Mouse (Mus musculus) lung, embryonic 16.5 days (tissue): Measurements from ENCODE around the gene Ocel1. TPM values are rescaled to one million over a fixed set of nuclear protein-coding genes. Genes with fewer than 3 reads are reported as not detected.

Experiments
- ATAC-seq: fragments of 200-750 bp; cut with Nextera tagmentation; 2 replicates; pipeline ENCODE4 v1.8.0; 2017; ENCODE audit warnings: low read depth, mild to moderate bottlenecking, moderate library complexity
- H3K27ac ChIP-seq: fragments of 300-500 bp; sonication (generic); 2 replicates; pipeline ENCODE4 v1.5.1; 2014; ENCODE audit warnings: mild to moderate bottlenecking, control low read depth, low read length
- H3K27me3 ChIP-seq: fragments of 300-500 bp; sonication (generic); 2 replicates; pipeline ENCODE4 v1.6.1; 2014; ENCODE audit warnings: low read depth, low read length, mixed read lengths; ENCODE audit not compliant: control insufficient read depth, insufficient read depth
- H3K36me3 ChIP-seq: fragments of 300-500 bp; sonication (generic); 2 replicates; pipeline ENCODE4 v1.6.1; 2014; ENCODE audit warnings: low read length; ENCODE audit not compliant: control insufficient read depth, insufficient read depth
- H3K4me1 ChIP-seq: fragments of 300-500 bp; sonication (generic); replicated peaks from 2 replicates; pipeline ENCODE4 v1.6.1; 2014; ENCODE audit warnings: low read length, mixed read lengths; ENCODE audit not compliant: control insufficient read depth, insufficient read depth
- H3K4me2 ChIP-seq: fragments of 300-500 bp; sonication (generic); 2 replicates; pipeline ENCODE4 v1.6.1; 2014; ENCODE audit warnings: low read depth, low read length, control low read depth
- H3K4me3 ChIP-seq: fragments of 300-500 bp; sonication (generic); 2 replicates; pipeline ENCODE4 v1.5.1; 2014; ENCODE audit warnings: mild to moderate bottlenecking, low read length, control low read depth
- H3K9ac ChIP-seq: fragments of 300-500 bp; sonication (generic); 2 replicates; pipeline ENCODE4 v1.6.1; 2014; ENCODE audit warnings: low read length, control low read depth
- H3K9me3 ChIP-seq: fragments of 300-500 bp; sonication (generic); 2 replicates; pipeline ENCODE4 v1.6.1; 2016; ENCODE audit warnings: low read length; ENCODE audit not compliant: control insufficient read depth
- WGBS: fragments of 180-500 bp; shearing (Covaris S2); extraction: QIAGEN DNeasy Blood & Tissue Kit; methylation state at CpG from one replicate; pipeline ENCODE4 v1.1.7; 2014; 5-methylcytosine and 5-hydroxymethylcytosine counted together
- polyA plus RNA-seq: library from polyadenylated mRNA; unstranded; fragments of >200 nt; fragmentation: Nextera tagmentation; extraction: Ambion mirVana; gene quantifications from 2 replicates; pipeline ENCODE4 v1.2.1, GENCODE M21; 2015

Gene Ocel1
- polyA plus RNA-seq, 1 experiment from 2014 or later: 5.9 TPM

GRCm38 (mm10) chr8:71375581-71376422 is 4.7 kb downstream of the Ocel1 start:
- Histone ChIP-seq H3K4me3 (peak overlapping the region; percentile 18), H3K27ac (peak overlapping the region; percentile 42), H3K9ac (peak overlapping the region; percentile 44; the same call in 1 of the 2 replicates), H3K9me3 (no peaks in the 10 kb centered on the region), H3K36me3 (peaks cover 34% of the 10 kb centered on the region), H3K4me2 (peak overlapping the region; percentile 49), H3K27me3 (no peaks in the 10 kb centered on the region), H3K4me1 (peaks cover 41% of the 10 kb centered on the region)
- ATAC-seq: peak; percentile 12
- 12% methylated on average over 68 of the region's 74 CpGs for WGBS

DNA sequence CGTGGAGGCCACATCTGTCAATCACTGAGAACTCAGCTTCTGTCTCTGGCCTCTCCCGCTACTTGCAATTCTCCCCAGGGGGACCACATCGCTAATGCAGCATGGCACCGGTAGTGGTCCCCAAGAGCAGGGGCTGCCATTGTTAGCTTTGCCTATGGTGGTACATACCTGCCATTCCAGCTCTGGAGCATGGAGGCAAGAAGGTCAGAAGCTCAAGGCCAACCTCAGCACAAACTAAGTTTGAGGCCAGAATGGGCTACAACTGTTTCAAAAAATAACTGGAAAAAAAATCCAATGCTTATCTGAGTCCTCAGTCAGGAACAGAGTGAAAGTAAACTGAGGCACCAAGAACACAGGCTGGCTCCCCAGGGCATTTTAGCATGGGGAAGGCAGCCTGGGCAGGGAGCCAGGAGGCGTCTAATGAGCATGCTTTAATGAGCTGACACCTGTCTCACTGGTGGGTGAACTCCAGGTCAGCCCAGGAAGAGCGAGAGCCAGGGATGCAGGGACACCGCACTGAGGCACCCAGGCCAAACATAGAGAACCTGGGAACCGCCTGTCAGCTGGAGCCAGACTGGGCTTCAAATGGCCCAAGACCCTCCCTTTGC is 5.4 kb downstream of the Ocel1 start:
- Histone ChIP-seq H3K27me3 (no peaks in the 10 kb centered on the region), H3K4me2 (peak overlapping the region; percentile 49), H3K27ac (peak overlapping the region; percentile 42), H3K4me1 (peaks cover 41% of the 10 kb centered on the region), H3K9me3 (no peaks in the 10 kb centered on the region), H3K9ac (peak overlapping the region; percentile 44; the same call in 1 of the 2 replicates), H3K4me3 (no peak overlapping the region; the same call in 1 of the 2 replicates), H3K36me3 (peaks cover 34% of the 10 kb centered on the region)
- WGBS: 53% methylated on average over 8 of the region's 8 CpGs
- no peak for ATAC-seq

GRCm38 (mm10) chr8:71379008-71379407 is 7.9 kb downstream of the Ocel1 start:
- peaks cover 56% of the 10 kb centered on the region for H3K4me1 ChIP-seq
- no peaks in the 10 kb centered on the region for H3K27me3 ChIP-seq
- WGBS: 74% methylated on average over 4 of the region's 4 CpGs
- peak overlapping the region; percentile 75 for H3K4me2 ChIP-seq
- no peak for ATAC-seq
- H3K9ac ChIP-seq: peak overlapping the region; percentile 95
- peaks cover 23% of the 10 kb centered on the region for H3K36me3 ChIP-seq
- no peak overlapping the region for H3K27ac ChIP-seq
- H3K9me3 ChIP-seq: no peaks in the 10 kb centered on the region
- peak overlapping the region; percentile 99 for H3K4me3 ChIP-seq

DNA sequence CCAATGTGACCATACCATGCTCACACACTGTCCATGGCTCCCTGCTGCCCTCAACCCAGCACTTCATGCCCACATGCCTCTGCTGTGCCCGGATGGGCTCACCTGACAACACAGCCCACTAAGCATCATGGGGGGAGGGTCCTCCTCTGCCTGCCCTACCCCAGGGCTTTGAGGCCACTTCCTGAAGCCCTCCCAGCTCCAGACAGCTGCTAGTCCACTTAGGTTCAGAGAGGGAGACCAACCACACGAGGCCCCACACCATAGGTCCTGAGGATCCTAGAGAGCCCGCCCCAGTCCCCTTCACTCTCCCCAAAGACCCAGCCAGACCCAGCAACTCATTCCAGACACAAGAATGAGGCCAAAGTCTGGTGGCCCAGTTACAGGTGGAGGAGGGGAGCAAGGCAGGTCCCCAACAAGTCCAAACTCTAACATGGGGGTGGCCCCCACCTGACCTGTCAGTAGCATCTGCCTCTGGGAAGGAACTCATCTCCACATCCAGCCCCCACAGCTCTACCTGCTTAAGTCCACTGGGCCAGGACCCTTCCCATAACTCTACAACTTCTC is 8.5 kb downstream of the Ocel1 start:
- Histone ChIP-seq H3K4me2 (peak overlapping the region; percentile 75), H3K9me3 (no peaks in the 10 kb centered on the region), H3K36me3 (peaks cover 19% of the 10 kb centered on the region), H3K4me3 (peak overlapping the region; percentile 99), H3K4me1 (peaks cover 56% of the 10 kb centered on the region), H3K9ac (peak overlapping the region; percentile 95), H3K27ac (no peak overlapping the region), H3K27me3 (no peaks in the 10 kb centered on the region)
- no peak for ATAC-seq
- WGBS: 37% methylated on average over 3 of the region's 3 CpGs

DNA sequence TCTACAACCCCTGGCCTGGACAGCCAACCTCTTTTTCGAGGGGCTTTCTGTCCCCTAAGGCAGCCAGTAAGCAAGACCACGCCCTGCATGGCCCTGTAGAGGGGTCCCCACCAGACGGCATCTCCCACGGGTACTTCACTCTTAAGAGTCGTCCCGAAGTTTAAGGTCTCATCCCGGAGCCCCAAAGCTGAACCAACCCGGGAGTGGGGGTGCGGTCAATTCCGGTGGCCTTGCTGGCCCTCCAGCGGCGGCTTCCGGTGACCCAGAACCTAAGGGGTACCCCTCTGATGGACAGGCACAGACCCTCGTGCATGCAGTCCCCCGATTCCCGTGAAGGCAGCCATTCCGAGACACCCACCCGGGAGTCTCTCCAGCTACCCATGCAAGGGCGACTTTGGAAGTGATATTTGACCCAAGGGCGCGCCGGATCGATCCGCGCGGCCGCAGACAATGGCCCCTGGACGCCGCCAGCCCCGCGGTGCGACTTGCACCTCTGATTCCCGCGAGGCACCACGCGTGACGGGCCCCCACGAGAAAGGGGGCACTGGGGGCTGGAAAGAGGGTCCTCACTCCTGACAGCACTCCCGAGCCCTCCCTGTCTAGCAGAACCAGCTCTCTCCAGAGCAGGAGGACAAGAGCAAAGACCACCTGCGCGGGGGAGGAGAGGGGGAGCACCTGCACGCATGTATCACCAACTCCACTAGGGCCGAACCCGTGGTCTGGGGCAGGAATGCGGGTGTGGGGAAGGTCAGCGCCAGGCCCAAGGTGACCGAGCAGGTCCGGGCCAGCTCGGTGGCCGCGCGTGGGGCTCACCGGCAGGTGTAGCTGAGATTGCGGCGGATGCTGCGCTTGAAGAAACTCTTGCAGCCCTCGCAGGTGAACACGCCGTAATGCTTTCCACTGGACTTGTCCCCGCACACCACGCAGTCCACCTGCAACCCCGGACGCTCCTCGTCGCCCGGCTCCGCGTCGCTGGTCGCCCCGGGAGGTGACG is 9.4 kb downstream of the Ocel1 start:
- Histone ChIP-seq H3K27me3 (no peaks in the 10 kb centered on the region), H3K4me1 (peaks cover 51% of the 10 kb centered on the region), H3K4me2 (peak overlapping the region; percentile 75), H3K4me3 (peak overlapping the region; percentile 99), H3K36me3 (peaks cover 12% of the 10 kb centered on the region), H3K27ac (peak overlapping the region; percentile 96), H3K9me3 (no peaks in the 10 kb centered on the region), H3K9ac (peak overlapping the region; percentile 95)
- ATAC-seq: no peak
- WGBS: under 1% methylated on average over 68 of the region's 72 CpGs

GRCm38 (mm10) chr8:71381421-71381970 is 10.4 kb downstream of the Ocel1 start, which contains the start of gene Nr2f6:
TSS of gene Nr2f6 (minus strand) at chr8:71381960.
- ATAC-seq: peak; percentile 58
- Histone ChIP-seq H3K9ac (peak within 1 kb of the TSS; percentile 95), H3K4me3 (peak within 1 kb of the TSS; percentile 99), H3K4me1 (peaks cover 41% of the 10 kb centered on the region), H3K9me3 (no peaks in the 10 kb centered on the region), H3K36me3 (peaks cover 8% of the 10 kb centered on the region), H3K27ac (peak within 1 kb of the TSS; percentile 96), H3K4me2 (peak within 1 kb of the TSS; percentile 75), H3K27me3 (no peaks in the 10 kb centered on the region)
- under 1% methylated on average over 60 of the region's 89 CpGs for WGBS

DNA sequence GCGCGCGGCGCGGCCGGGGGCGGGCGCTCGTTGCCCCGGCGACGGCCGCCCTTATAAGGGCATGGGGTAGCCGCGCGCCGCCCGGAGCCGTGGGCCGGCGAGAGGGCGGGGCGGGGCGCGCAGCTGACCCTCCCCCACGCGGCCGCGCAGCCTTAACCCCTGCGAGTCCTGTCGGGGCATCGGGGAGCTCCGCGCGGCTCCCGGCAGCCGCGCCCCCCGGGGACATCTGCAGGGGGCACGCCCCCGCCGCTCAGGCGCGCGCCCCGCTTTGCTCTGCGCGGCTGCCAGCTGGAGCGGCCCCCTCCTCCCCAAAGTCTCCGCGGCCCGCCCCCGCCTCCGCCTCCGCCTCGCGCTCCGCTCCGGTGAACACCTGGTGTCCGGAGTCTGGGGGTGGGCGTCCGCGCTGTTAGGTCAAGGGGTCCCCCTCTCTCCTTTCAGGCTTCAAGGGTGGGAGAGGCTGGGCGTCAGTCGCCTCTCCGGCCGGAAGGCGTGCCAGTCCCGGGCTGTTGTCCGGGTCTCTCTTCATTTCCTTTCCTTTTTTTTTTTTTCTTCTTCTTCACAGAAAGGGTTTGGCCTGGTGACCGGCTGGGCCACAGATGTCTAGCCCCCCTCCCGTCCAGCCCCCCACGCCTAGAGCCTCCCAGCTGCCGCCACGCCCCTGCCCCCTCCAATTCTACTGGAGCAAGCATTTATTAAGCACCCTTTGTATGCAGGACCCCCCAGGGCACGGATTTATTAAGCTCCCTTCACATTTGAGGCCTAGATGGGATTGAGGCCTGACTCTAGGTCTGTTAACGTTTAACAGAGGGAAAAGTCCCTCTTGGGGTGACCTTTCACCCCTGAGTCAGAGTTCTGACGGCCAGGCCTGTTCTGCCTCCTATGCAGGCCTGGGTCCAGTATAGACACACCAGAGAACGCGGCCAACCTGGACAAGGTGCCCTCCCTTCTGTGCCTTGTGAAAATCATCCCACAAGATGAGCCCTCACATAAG is 11.2 kb downstream of the Ocel1 start:
- Histone ChIP-seq H3K4me1 (peaks cover 34% of the 10 kb centered on the region), H3K27ac (peak overlapping the region; percentile 96), H3K27me3 (no peaks in the 10 kb centered on the region), H3K36me3 (peaks cover 7% of the 10 kb centered on the region), H3K9ac (peak overlapping the region; percentile 95), H3K9me3 (no peaks in the 10 kb centered on the region), H3K4me2 (peak overlapping the region; percentile 75), H3K4me3 (peak overlapping the region; percentile 99)
- peak; percentile 95 for ATAC-seq
- 3% methylated on average over 49 of the region's 80 CpGs for WGBS
